Mouse (Mus musculus): ENCODE measurements at regions not wholly inside any gene's neighbourhood (a gene's known extent, or its start where the extent isn't known, plus 50 kb on each side); places are given as distances from the start of the nearest gene placed in this dataset.
A peak's percentile ranks its signal among the peaks of the same experiment; 100 is the strongest.

DNA sequence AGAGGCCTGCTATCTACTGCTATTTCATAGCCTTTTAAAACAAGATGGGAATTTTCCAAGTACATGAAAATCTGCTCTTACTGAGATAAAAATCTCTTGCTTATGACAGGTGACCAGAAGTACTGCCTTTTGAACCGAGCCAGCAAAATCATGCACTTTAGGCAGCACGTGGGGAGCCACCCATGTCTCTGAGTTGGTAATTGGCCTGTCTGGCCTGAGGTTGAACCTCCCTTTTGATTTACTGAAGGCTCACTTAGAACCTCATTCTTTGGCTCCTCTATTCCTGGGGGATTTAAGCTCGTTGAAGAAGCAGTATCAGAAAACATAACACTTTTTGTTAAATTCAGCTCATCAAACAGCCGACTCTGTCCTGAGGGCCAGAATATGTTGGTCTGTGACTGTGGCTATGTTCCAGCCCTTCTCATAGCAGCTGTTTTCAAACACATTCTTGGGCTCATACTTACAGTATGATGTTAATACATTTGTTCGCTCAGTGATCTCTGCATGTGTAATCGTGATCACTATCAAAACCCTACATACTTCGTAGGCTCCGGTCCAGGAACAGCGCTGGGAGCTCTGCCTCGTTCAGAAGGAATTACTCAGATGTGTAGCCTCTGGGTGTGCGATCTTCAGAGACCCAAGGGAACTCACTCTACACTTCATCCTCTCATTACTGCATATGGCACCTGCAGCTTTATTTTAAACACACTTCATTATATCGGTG is 290.1 kb upstream of the Gm15217 start:
- peak; percentile 24 to 28 for DNase-seq

DNA sequence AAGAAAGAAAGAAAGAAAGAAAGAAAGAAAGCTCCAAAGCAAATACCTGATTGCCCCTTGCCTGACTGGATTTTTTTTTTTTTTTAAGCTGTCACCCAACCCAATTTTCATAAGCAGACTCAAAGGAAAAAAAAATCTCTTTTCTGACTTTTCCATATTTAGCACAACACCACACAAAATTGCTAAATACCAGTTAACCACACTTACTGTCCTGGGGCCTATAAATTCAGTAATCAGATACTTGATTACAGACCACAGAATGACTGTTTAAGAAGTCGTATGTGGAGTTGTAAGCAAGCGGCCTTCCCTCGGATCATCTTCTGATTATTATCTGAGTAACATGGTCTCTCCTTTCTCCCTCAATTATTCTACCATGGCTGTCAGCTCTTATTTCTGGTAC is 263.3 kb upstream of the Gm15217 start:
- no peak for DNase-seq

DNA sequence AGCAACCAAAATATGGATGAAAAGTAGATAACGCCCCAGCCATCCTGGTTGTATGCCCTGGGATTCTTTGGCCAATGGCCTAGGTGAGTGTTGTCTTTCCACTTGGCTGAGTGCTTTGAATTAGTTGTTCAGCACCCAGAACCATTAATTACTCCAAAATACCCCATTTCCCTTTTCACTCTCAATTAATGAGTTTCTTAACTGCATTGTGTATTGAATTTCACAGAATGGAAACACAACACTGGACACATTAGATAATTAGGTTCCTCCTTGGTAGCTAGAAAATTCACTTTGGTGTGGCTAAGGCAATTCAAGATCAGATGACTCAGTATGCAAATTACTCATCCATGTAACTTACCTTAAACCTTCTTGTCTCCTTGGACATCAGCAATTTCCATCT is 252.7 kb upstream of the Gm15217 start:
- no peak for DNase-seq

DNA sequence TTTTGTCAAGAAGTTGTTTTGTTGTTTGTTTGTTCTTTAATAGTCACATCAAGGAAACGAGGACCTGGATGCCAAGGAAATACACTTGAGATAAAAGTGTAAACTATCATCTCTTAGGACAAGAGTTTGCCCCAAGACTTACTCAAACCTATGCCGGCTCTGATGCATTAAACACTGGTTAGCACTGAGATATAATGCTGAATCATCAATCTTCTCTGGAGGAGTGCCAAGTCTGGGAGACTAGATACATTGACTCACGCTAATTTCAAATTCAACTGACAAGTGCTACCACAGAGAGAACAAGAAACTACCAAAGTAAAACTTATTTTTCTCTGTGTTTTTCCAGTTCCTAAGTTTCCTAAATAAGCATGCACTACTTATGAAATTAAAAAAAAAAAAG is 249.5 kb upstream of the Gm15217 start:
- no peak for DNase-seq

DNA sequence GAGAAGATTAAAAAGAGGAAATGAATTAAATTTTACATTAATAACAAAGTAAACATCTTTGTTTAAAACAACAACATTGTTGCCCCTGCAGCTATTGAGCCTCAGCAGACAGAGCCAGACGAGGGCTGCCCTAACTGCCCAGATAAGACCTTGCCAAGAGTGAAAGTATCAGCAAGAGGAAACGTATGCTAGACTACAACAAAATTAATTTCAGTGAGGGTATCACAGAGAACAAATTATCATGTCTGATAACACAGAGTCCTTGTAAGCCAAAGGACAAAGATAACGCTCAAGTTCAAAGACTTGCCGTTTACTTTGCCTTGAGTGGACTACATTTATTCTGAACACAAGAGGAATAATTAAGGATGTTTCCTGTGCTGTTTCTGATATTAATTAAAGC is 235.0 kb upstream of the Gm15217 start:
- DNase-seq, result no peak

DNA sequence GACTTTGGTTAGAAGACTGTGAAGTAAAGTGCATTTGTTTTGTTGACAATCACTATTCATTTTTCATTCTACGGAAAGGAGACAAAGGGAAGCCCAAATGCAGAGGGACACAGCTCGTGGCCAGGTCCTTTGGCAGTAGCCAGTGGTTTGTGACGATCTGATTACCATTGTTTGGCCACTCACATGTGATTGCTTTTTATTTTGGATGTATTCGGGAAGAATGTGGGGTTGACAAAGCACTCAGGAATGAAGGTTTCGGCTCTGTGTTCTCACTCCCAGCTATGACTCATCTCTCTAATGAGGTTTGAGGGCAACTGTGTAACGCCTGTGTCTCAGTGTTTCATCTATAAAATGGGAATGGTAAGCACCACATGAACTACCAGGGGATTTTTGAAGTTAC is 234.5 kb upstream of the Gm15217 start:
- DNase-seq, result peak in 1 of 2 experiments; percentile 9

DNA sequence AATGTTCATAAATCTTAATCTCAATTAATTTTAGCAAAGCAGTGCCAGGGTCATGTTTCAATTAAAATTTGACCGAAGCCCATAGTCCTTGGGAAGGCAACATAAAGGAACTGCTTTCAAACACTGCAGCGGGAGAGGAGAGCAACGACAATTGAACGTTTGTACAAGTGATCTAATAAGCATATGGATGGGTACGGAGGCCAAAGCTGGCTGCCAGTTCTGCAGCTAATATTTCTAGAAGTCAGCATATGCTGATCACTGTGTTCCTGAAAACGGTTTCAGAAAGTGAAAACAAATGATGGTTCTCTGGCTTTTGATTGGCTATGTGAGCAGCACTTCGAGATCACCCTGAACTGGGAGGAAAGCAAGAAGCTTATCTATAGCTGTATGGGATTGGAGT is 233.6 kb upstream of the Gm15217 start:
- DNase-seq, result no peak

DNA sequence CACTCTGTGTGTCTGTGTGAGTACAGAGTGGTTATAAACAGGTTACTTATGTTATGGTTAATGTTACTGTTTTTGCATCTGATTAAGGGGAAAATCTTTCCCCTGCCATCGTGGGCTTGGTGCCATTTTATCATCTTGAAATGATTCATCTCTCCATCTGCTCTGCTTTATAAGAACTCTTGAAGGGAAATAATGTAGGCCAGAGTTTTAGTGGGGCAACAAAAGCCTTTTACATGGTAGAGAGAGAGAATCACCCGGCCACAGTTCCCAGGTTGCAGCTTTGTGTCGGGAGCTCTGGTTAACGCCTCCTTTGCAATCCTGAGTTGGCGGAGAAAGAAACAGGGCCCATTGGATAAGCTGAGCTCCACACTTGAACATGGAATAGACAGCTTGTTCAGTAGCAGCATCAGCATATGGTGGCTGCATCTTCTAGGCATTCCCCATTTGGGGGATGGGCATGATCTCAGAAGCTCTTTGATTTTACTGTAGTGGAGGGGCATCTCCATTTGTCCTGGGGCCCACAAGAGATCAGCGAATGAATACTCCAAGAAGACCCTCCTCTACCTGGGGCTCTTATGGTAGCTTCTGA is 230.0 kb upstream of the Gm15217 start:
- DNase-seq, result no peak

DNA sequence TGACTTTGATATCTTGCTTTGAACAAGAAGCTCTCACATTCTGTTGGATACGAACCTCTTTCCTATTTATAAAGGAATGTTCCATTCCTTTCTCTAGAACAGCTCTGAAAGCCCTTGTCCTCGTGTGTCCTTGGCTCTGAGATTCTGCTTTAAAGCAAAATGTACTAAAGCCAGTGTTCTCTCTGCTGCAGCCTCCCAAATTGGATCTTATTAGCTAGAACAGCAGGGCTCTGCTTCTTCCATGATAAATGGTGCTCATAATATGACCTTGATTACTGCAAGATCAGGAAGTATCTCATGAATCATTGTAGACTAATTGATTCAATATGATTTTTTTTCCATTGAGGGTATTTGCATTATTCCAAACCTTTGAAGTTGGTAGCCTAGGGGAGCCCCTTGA is 220.5 kb upstream of the Gm15217 start:
- no peak for DNase-seq

DNA sequence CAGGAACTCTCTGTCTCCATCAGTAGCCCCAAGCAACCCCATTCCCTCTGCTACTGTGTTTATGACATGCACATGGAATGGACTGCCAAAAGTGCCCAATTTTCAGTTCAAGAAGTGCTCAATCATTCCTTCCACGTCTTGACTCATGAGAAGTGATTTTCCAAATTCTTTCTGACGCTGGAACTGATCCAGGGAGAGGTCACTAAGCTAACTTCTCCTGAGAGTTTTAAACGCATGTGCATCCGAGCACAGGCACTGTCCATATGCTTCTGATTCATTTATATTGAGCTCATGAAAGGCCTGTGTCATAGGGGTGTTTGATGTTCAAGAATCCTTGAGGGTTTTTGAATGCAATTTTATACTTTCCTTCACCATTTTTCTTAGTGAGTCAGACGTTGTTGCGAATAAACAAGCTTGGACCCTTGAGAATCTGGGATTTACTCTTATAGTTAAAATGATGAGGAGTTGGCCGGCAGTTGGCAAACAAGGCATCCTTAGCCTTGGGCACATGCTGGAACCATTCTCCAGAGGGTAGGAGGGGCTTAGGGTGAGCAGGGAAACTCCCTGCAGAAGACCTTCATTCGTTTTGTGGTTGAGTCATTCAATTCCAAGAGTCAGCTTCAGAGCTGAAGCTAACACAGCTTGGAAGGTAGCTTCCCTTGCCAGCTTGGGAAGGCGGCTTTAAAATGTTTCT is 206.9 kb upstream of the Gm15217 start:
- DNase-seq, result no peak

DNA sequence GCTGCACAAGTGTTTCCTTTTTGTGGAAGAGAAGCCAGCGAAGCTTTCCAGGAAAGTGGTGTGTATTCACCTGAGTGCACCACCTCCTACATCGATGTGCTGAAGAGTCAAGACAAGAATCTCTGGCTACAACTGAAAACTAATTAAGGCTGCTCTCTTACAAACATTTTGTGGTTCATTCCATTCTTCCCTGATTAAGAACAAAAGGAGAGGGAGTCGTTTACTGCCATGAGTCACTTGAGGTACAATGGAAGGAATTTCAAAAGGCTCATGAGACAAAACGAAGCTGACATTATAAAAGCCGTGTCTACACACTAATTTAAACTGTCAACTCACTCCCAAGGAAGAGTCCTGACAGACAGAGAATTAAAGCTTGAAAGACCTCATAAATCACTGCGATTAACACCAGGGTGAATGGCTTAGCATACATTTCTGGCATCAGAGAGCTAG is 206.3 kb upstream of the Gm15217 start:
- no peak for DNase-seq

DNA sequence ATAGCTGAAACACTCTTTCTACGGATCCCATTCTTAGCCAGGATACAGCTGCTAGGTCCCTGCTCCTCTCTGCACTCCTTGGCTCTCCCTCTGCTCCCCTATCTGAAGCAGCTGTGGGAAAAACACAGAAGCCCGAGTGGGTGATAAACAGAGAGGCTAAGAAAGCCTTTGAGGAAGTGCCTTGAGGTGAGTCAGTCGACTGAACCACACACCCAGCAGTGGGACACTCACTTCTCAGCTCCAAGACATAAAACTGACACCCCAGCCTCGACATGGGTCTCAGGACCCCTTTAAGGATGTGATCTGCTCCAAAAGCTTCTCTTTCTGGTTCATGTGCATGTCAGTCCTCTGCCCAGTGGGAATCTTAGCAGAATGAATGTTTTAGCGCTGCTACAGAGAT is 204.8 kb upstream of the Gm15217 start:
- DNase-seq, result no peak

DNA sequence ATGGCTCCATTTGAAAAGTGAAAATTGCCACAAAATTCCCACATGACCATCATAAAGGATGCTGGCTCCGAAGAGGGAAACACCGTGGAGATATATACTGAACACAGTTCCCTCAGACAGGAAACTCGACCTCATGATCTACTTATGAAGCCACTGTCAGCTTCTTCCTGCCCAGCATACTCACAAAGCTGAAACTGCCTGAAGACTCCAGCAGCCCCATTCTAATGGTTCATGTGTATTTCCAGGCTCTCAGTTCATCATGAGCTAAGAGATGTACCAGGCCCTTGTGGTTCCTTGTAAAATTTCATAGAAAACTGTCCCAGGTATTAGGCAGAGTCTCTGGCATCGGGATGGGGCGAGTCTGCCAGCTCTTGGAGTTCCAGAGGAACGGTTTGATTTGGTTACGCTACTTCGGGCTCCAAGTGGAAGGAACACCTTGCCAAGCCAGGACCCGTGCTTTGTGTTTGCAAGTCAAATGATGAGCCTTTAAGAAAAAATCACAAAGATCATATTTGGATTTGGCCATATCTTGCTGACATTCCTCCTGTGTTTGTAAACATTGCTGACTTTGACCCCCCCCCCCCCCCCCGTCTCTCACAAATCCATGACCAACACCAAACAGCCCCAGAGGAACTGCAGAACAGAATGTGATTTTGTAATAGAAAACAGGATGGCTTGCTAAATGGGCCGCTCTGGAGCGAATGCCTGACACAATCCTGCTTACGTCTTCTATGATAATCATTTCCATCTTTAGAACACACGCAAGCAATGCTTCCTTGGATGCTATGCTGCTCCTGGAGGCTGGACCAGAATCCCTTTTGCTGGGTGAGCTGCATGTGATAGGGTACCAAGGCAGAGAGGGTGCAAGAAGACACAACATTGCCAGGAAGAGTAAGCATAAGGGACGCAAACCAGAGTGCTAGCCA is 203.7 kb upstream of the Gm15217 start:
- no peak for DNase-seq

DNA sequence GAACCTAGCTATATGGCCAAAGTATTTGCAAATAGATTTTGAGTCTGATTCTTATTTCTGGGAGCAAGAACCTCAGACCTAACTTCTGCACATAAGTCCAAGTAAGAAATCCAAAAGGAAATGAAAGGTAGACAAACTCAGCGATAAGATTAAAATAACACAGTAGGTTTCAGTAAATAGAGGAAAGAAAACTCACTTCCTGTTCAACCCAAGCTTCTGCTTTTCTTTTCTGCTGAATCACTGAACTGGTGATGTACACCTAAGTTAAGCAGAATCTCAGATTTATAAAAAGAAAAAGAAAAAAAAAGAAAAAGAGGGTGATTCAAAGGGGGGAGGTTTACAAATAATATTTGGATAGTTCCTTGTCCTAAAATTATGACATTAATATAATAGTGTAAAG is 200.2 kb upstream of the Gm15217 start:
- DNase-seq, result no peak

DNA sequence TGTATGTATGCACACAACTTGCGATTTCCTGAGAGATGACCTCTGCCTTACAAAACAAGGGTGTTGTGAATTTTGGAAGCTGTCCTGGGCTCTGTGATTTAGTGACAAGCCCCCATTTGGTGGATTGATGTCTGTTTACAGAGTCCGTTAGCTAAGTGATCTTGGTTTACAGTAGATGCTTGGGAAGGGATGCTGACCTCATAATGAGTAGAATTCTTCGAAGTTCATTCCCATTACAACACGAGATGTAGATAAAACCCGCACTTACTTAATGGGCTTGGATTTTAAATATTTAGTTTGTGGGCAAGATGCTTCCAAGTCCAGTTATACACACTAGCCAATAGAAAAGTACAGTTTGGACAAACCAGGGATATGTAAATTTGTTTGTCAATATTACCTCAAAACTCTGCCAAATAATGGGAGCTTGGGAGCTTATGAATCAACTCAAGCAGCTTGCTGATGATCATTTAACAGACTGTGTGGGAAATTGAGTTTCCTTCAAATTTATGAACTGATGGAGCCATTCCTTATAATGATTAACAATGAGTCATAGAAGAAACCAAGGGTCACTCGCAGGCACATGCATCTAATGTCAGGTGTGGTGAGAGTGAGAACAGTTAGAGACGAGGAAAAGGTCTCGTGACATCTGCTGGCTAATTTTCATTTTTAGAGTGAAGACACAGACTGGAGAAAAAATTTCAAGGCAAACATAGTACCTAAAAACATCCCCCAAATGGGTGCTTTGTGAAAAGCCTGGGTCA is 187.4 kb upstream of the Gm15217 start:
- no peak for DNase-seq

DNA sequence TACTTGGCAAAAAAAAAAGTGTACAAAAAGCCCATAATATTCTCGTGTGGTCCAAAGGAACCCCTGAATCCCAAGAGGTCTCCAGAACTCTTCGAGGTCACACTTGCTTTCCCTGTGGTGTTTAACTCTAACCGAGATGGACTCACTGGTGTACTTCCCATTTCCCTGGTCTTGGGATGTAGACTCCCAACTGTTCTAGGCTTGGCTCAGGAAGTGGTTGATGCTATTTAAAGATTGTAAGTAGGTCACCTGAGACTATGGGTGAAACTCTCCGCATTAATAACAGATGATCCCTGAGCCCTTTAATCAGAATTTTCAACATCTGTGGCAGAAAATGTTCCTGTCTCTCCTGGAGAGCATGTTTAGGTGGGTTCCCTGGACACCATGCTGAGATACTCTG is 185.6 kb upstream of the Gm15217 start:
- DNase-seq, result no peak

DNA sequence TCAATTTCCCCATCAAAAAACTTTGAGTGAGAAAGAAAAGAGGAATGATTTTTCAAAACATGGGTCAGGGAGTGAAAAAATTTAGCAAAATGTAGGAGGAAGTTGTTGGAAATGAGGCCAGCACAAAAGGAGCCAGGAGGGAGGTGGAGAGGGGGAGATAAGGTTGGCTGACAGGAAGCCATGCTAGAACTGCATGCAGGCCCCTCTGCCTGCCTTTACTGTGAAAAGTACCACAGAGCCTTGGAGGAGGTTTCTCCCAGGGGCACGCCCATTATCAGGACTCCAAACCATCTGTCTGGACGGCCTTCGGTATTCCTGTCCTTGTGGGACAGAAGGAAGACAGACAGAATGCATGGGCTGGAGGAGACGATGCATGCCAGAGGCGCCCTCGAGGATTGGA is 183.3 kb upstream of the Gm15217 start:
- no peak for DNase-seq

DNA sequence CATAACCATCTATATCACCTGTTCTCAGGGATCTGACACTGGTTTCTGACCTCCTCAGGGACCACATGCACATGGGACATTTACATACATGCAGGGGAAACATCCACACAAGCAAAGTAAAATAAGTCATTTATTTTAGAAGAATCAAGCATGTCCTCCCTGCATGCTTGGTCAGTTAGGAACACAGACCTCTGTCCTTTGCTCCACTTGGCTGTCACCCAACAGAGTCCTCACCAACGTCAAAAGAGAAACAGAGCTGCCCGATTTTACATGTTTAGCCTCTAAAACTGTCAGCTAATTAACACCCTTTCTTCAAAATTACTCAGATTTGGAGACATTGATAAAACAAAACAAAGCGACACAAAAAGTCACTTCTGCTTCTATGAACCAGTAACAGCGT is 176.4 kb upstream of the Gm15217 start:
- peak; percentile 37 to 59 for DNase-seq

DNA sequence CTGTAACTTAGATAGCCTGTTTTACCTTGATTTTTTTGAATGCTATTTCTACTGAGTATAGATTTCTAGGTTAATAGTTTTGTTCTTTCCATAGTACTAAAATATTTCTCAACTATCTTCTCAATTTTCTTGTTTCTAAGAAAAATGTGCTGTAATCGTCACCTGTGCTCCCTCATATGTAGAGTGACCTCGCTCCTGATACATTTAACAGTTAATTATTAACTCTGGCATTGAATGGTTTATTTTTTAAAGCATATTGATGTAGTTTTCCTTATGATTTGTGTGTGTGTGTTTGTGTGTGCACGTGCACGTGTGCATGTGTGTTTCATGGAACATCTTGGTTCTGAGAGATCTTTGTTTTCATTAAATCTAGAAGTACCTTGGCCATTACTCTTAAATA is 158.7 kb upstream of the Gm15217 start:
- DNase-seq, result no peak

DNA sequence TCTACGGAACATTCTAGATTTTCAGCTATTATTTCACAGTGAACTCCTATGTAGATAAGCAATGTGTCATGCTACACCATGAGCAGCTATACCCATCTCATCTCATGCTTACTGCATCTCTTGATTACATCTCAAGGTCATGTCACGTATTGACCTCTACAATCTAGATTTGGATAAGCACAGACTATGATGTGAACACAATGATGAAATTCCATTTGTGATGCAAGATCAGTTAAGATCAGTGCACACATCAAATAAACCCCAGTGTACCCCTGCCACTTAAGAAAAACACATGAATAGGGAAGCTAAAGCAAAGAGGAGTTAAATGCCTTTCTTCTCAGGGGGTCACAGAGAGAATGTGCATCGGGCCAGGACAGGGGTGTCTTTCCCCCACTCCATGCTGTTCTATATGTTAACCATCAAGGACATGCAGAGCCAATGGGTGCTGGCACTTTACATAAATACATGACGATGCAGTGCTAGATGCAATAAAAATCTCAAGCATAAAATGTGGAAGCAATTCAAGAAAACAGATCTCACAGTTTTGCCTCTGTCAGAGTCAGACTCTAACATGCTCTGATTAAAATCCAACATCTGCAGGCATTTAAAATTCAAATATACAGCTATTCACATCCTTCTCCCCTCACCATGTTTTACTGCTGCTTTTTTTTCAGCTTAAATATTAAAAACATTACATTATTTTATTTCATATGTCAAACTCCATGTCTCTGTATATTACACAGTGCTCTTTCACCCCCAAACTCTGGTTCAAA is 157.1 kb upstream of the Gm15217 start:
- no peak for DNase-seq

DNA sequence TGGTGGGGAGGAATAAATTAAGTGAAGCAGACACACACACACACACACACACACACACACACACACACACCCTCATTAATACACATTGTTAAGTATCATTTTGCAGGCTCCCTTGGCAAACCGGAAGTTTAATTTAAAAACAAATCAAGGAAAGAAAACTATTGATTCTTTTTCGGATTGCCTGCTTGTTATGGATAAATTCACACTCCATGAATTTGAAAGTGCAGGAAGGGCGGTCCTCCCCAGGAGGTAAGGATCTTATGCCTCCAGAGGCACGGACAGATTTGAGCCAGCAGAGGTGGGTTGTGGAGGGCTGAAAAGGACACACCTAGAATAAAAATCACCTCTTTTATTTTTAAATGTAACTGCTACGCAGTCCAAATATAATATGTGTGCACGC is 156.2 kb upstream of the Gm15217 start:
- no peak for DNase-seq

All from kidney, postnatal 4 days (tissue).